Mouse (Mus musculus): Measurements from ENCODE around the gene Rapgef5.

DNA sequence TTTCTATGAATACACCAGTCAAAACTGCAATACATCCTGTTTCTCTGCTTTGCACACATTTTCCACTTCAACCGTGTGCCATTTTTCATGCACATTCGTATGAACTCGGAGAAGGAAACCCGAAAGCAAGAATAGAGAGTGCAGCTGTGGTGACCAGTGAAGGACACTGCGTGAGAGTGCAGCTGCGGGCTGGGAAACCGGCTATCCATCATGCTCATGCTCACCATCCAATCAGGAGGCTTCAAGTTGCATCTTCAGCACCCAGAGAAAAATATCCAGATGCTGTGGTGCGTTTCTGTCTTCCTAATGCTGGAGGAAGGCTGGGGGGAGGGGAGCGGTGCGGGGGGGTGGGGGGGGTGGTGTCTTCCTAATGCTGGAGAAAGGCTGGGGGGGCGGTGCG lies 291.4 kb downstream of the Rapgef5 start:
- no peak for TF ChIP-seq CTCF (IDR thresholded peaks at IDR 0.05; ENCODE audit: low read depth)
- no peak for TF ChIP-seq EP300 (IDR thresholded peaks at IDR 0.05; ENCODE audit: low read depth)

All from liver, embryonic 14.5 days (tissue).